Mouse (Mus musculus) forebrain, postnatal 0 days (tissue): ENCODE measurements around the gene Tm7sf2. TPM values are rescaled to one million over a fixed set of nuclear protein-coding genes. Genes with fewer than 3 reads are reported as not detected.

Source experiments
- ATAC-seq: fragments of 200-750 bp; cut with Nextera tagmentation; 2 replicates; pipeline ENCODE4 v1.8.0; 2017; ENCODE audit warnings: mild to moderate bottlenecking, moderate library complexity
- DNase-seq: peaks from one replicate; pipeline ENCODE4 v3.0.0-alpha.2; 2015
- H3K27ac ChIP-seq: fragments of 300-500 bp; sonication (generic); 2 replicates; pipeline ENCODE4 v1.5.1; 2014; ENCODE audit warnings: low read depth, mild to moderate bottlenecking, antibody characterized with exemption, low read length, moderate library complexity, mixed read lengths
- H3K27me3 ChIP-seq: fragments of 300-500 bp; sonication (generic); 2 replicates; pipeline ENCODE4 v1.6.1; 2014; ENCODE audit warnings: mild to moderate bottlenecking, low read length, mixed read lengths; ENCODE audit not compliant: insufficient read depth
- H3K36me3 ChIP-seq: fragments of 300-500 bp; sonication (generic); 2 replicates; pipeline ENCODE4 v1.6.1; 2014; ENCODE audit warnings: mild to moderate bottlenecking, moderate library complexity; ENCODE audit not compliant: insufficient read depth
- H3K4me1 ChIP-seq: fragments of 300-500 bp; sonication (generic); 2 replicates; pipeline ENCODE4 v1.6.1; 2014; ENCODE audit warnings: antibody characterized with exemption; ENCODE audit not compliant: insufficient read depth
- H3K4me2 ChIP-seq: fragments of 300-500 bp; sonication (generic); 2 replicates; pipeline ENCODE4 v1.6.1; 2014; ENCODE audit warnings: low read depth, mild to moderate bottlenecking, moderate library complexity
- H3K4me3 ChIP-seq: fragments of 300-500 bp; sonication (generic); 2 replicates; pipeline ENCODE4 v1.5.1; 2014; ENCODE audit warnings: low read depth, low read length, mixed read lengths
- H3K9ac ChIP-seq: fragments of 300-500 bp; sonication (generic); 2 replicates; pipeline ENCODE4 v1.6.1; 2014; ENCODE audit warnings: mild to moderate bottlenecking
- H3K9me3 ChIP-seq: fragments of 300-500 bp; sonication (generic); 2 replicates; pipeline ENCODE4 v1.6.1; 2016; ENCODE audit warnings: low read length
- CTCF ChIP-seq: sonication (generic); IDR thresholded peaks from 2 replicates; pipeline ENCODE4 v1.5.1; 2016; ENCODE audit warnings: antibody characterized with exemption, control low read depth, low read depth
- WGBS: fragments of 180-500 bp; shearing (Covaris S2); extraction: QIAGEN DNeasy Blood & Tissue Kit; methylation state at CpG from one replicate; pipeline ENCODE4 v1.1.7; 2014; 5-methylcytosine and 5-hydroxymethylcytosine counted together
- microRNA-seq, 2 experiments: library from miRNA; unstranded; fragments of <30 nt; microRNA quantifications; one replicate each; pipeline ENCODE4; 2016
- polyA plus RNA-seq: library from polyadenylated mRNA; unstranded; fragments of >200 nt; fragmentation: Nextera tagmentation; extraction: Ambion mirVana; gene quantifications from 2 replicates; pipeline ENCODE4 v1.2.1, GENCODE M21; 2015
- total RNA-seq: library from RNA; depleted of rRNA; stranded (reverse); fragments of >200 nt; gene quantifications from 2 replicates; pipeline ENCODE4 v1.2.3, GENCODE M21; 2014; rRNA removed

The Tm7sf2 gene
- total and polyA plus RNA-seq, 2 experiments from 2014 or later, result 43.3 to 70.6 TPM

- H3K4me1 ChIP-seq, result no peaks in the 10 kb centered on the region; the same call in 1 of the 2 replicates
- H3K9me3 ChIP-seq, result no peaks in the 10 kb centered on the region
- peak within 1 kb of the TSS; percentile 58 for H3K9ac ChIP-seq
- no peaks in the 10 kb centered on the region for H3K36me3 ChIP-seq
- H3K27me3 ChIP-seq, result no peaks in the 10 kb centered on the region; the same call in 1 of the 2 replicates
- peak; percentile 34; the same call in 1 of the 2 replicates for TF ChIP-seq CTCF
- H3K4me3 ChIP-seq, result peak within 1 kb of the TSS; percentile 44
- DNase-seq (peak; percentile 56), ATAC-seq (peak; percentile 72)
- peak within 1 kb of the TSS; percentile 76 for H3K4me2 ChIP-seq
- WGBS, result 4% methylated on average over 40 of the region's 40 CpGs
- no peak within 1 kb of the TSS for H3K27ac ChIP-seq
Measured at GRCm38 (mm10) chr19:6015511-6016315, 52.5 kb downstream of the Tm7sf2 start, which contains the start of gene Capn1. Gene Capn1, minus strand, starts transcription at chr19:6015897.

DNA sequence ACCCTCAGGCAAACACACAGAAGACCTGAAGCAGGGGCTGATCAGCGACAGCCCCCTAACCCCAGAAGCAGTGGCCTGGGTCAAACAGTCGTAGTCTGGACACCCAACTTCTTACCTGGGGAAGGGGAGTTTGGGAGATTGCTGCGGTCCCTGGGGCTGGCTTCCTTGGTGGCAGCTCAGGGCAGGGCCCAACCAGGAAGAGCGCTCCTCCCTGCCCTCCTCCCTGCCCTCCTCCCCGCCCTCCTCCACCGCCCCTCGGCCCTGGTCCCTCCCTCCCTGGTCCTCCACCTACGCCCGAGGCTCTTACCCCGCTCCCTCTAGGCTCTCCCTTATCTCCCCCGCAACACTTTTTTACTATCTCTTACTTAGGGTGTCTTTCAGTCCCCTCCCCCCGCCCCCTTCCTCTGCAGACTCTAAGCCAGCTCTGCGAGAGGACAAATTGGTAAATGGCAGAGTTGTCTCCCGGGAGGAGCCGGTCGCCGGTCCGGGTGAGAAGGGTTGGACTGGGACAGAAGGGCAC, 53.1 kb downstream of the Tm7sf2 start:
- H3K9me3 ChIP-seq, result no peaks in the 10 kb centered on the region
- H3K4me3 ChIP-seq, result peak overlapping the region; percentile 44
- peak overlapping the region; percentile 76 for H3K4me2 ChIP-seq
- TF ChIP-seq CTCF, result no peak
- DNase-seq (peak; percentile 12), ATAC-seq (peak; percentile 54; the same call in 1 of the 2 replicates)
- 5% methylated on average over 15 of the region's 18 CpGs for WGBS
- no peaks in the 10 kb centered on the region; the same call in 1 of the 2 replicates for H3K27me3 ChIP-seq
- H3K9ac ChIP-seq, result peak overlapping the region; percentile 58
- no peak overlapping the region for H3K27ac ChIP-seq
- H3K36me3 ChIP-seq, result no peaks in the 10 kb centered on the region
- H3K4me1 ChIP-seq, result no peaks in the 10 kb centered on the region; the same call in 1 of the 2 replicates

DNA sequence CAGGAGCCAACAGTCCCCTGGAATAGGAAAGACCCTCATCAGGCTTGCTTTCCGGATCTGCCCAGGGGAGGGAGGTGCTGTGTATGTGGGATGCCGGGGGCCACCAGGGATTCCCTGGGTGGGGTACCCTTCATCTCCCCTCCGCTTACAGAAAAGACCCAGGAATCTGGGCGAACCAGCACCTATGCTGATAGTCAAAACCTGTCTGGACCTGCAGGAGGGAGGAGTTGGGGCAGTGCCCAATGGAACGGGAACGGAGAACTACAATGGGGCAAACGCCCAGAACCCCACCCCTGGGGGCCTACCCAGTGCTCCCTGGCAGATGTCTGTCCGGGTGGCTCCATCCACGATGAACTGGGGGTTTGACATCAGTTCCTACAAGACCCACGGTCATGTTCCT, 54.5 kb downstream of the Tm7sf2 start:
- ATAC-seq (no peak), DNase-seq (no peak)
- no peak overlapping the region for H3K4me2 ChIP-seq
- H3K4me3 ChIP-seq, result no peak overlapping the region
- no peak for TF ChIP-seq CTCF
- no peaks in the 10 kb centered on the region for H3K36me3 ChIP-seq
- no peak overlapping the region for H3K27ac ChIP-seq
- no peaks in the 10 kb centered on the region for H3K9me3 ChIP-seq
- 90% methylated on average over 10 of the region's 10 CpGs for WGBS
- no peaks in the 10 kb centered on the region; the same call in 1 of the 2 replicates for H3K27me3 ChIP-seq
- H3K9ac ChIP-seq, result no peak overlapping the region
- no peaks in the 10 kb centered on the region; the same call in 1 of the 2 replicates for H3K4me1 ChIP-seq

Small RNAs within 50 kb of the gene (microRNA-seq; reads per million reads assigned to microRNA genes)
- gene Mir6988, result 1.1 to 1.9 reads per million in 2 experiments

Other genes starting within 250 kb of the Tm7sf2 start
- 8.5 and 13.3 TPM in 2 replicates for gene Frmd8, start 193.1 kb downstream of the Tm7sf2 start, total RNA-seq
- 9.0 and 10.3 TPM in 2 replicates for gene Frmd8, start 193.1 kb downstream of the Tm7sf2 start, polyA plus RNA-seq
- 2.2 and 2.6 TPM in 2 replicates for gene Slc25a45, start 190.6 kb downstream of the Tm7sf2 start, total RNA-seq
- 2.0 and 2.9 TPM in 2 replicates for gene Slc25a45, start 190.6 kb downstream of the Tm7sf2 start, polyA plus RNA-seq
- gene Tigd3, start 174.2 kb downstream of the Tm7sf2 start, total RNA-seq, result 9.9 and 14.2 TPM in 2 replicates
- 8.6 and 10.2 TPM in 2 replicates for gene Tigd3, start 174.2 kb downstream of the Tm7sf2 start, polyA plus RNA-seq
- 52.8 and 64.5 TPM in 2 replicates for gene Dpf2, start 155.4 kb downstream of the Tm7sf2 start, total RNA-seq
- gene Dpf2, start 155.4 kb downstream of the Tm7sf2 start, polyA plus RNA-seq, result 56.8 and 60.1 TPM in 2 replicates
- 13.3 and 18.4 TPM in 2 replicates for gene Cdc42ep2, start 143.6 kb downstream of the Tm7sf2 start, total RNA-seq
- gene Cdc42ep2, start 143.6 kb downstream of the Tm7sf2 start, polyA plus RNA-seq, result 13.5 and 15.6 TPM in 2 replicates
- 12.4 and 18.1 TPM in 2 replicates for gene Pola2, start 104.2 kb downstream of the Tm7sf2 start, total RNA-seq
- 13.7 and 15.3 TPM in 2 replicates for gene Pola2, start 104.2 kb downstream of the Tm7sf2 start, polyA plus RNA-seq
- not detected in 2 replicates for gene Slc22a20, start 82.2 kb downstream of the Tm7sf2 start, total RNA-seq
- not detected in 2 replicates for gene Slc22a20, start 82.2 kb downstream of the Tm7sf2 start, polyA plus RNA-seq
- 5.5 and 7.7 TPM in 2 replicates for gene Capn1, start 52.5 kb downstream of the Tm7sf2 start, total RNA-seq
- 3.0 and 3.3 TPM in 2 replicates for gene Capn1, start 52.5 kb downstream of the Tm7sf2 start, polyA plus RNA-seq
- gene Syvn1, start 21.8 kb downstream of the Tm7sf2 start, total RNA-seq, result 15.8 and 23.7 TPM in 2 replicates
- gene Syvn1, start 21.8 kb downstream of the Tm7sf2 start, polyA plus RNA-seq, result 24.7 and 27.7 TPM in 2 replicates
- 47.1 and 50.8 TPM in 2 replicates for gene Mrpl49, start 10.6 kb downstream of the Tm7sf2 start, total RNA-seq
- gene Mrpl49, start 10.6 kb downstream of the Tm7sf2 start, polyA plus RNA-seq, result 54.4 and 55.7 TPM in 2 replicates
- gene Fau, start 10.5 kb downstream of the Tm7sf2 start, total RNA-seq, result 1,002 and 1,178 TPM in 2 replicates
- 610 and 775 TPM in 2 replicates for gene Fau, start 10.5 kb downstream of the Tm7sf2 start, polyA plus RNA-seq
- 42.5 and 50.8 TPM in 2 replicates for gene Znhit2, start 7.2 kb downstream of the Tm7sf2 start, total RNA-seq
- gene Znhit2, start 7.2 kb downstream of the Tm7sf2 start, polyA plus RNA-seq, result 46.1 and 47.1 TPM in 2 replicates
- 93.0 and 96.8 TPM in 2 replicates for gene Vps51, start 8.9 kb upstream of the Tm7sf2 start, total RNA-seq
- gene Vps51, start 8.9 kb upstream of the Tm7sf2 start, polyA plus RNA-seq, result 78.6 and 93.7 TPM in 2 replicates
- not detected in 2 replicates for gene Tmem262, start 11.7 kb upstream of the Tm7sf2 start, total RNA-seq
- gene Tmem262, start 11.7 kb upstream of the Tm7sf2 start, polyA plus RNA-seq, result not detected in 2 replicates
- gene Gm28374, start 13.9 kb upstream of the Tm7sf2 start, total RNA-seq, result 0.69 TPM in 1 of 2 replicates, not detected in the other
- gene Gm28374, start 13.9 kb upstream of the Tm7sf2 start, polyA plus RNA-seq, result 0.57 and 0.68 TPM in 2 replicates
- gene Zfpl1, start 16.6 kb upstream of the Tm7sf2 start, total RNA-seq, result 63.4 and 63.9 TPM in 2 replicates
- gene Zfpl1, start 16.6 kb upstream of the Tm7sf2 start, polyA plus RNA-seq, result 100 and 114 TPM in 2 replicates
- gene Cdca5, start 16.6 kb upstream of the Tm7sf2 start, total RNA-seq, result 2.2 and 3.0 TPM in 2 replicates
- gene Cdca5, start 16.6 kb upstream of the Tm7sf2 start, polyA plus RNA-seq, result 4.7 TPM in 2 replicates
- gene AC131692.1, start 26.0 kb upstream of the Tm7sf2 start, total RNA-seq, result not detected in 2 replicates
- not detected in 2 replicates for gene AC131692.1, start 26.0 kb upstream of the Tm7sf2 start, polyA plus RNA-seq
- gene Naaladl1, start 37.4 kb upstream of the Tm7sf2 start, total RNA-seq, result 0.14 and 0.15 TPM in 2 replicates
- 0.39 and 0.51 TPM in 2 replicates for gene Naaladl1, start 37.4 kb upstream of the Tm7sf2 start, polyA plus RNA-seq
- gene Sac3d1, start 50.3 kb upstream of the Tm7sf2 start, total RNA-seq, result 44.8 and 67.7 TPM in 2 replicates
- 60.8 and 61.5 TPM in 2 replicates for gene Sac3d1, start 50.3 kb upstream of the Tm7sf2 start, polyA plus RNA-seq
- 46.1 and 57.0 TPM in 2 replicates for gene Snx15, start 59.9 kb upstream of the Tm7sf2 start, total RNA-seq
- 58.0 and 60.5 TPM in 2 replicates for gene Snx15, start 59.9 kb upstream of the Tm7sf2 start, polyA plus RNA-seq
- not detected in 2 replicates for gene Batf2, start 72.6 kb upstream of the Tm7sf2 start, total RNA-seq
- gene Batf2, start 72.6 kb upstream of the Tm7sf2 start, polyA plus RNA-seq, result not detected in 2 replicates
- gene Arl2, start 73.2 kb upstream of the Tm7sf2 start, total RNA-seq, result 60.6 and 63.8 TPM in 2 replicates
- 111 and 118 TPM in 2 replicates for gene Arl2, start 73.2 kb upstream of the Tm7sf2 start, polyA plus RNA-seq
- not detected in 2 replicates for gene Majin, start 116.0 kb upstream of the Tm7sf2 start, total RNA-seq
- gene Majin, start 116.0 kb upstream of the Tm7sf2 start, polyA plus RNA-seq, result not detected in 2 replicates
- gene Gpha2, start 158.0 kb upstream of the Tm7sf2 start, total RNA-seq, result not detected in 2 replicates
- 0.50 TPM in 1 of 2 replicates, not detected in the other for gene Gpha2, start 158.0 kb upstream of the Tm7sf2 start, polyA plus RNA-seq
- gene Ppp2r5b, start 167.5 kb upstream of the Tm7sf2 start, total RNA-seq, result 196 and 203 TPM in 2 replicates
- 144 and 159 TPM in 2 replicates for gene Ppp2r5b, start 167.5 kb upstream of the Tm7sf2 start, polyA plus RNA-seq
- 21.0 and 26.7 TPM in 2 replicates for gene Atg2a, start 173.3 kb upstream of the Tm7sf2 start, total RNA-seq
- gene Atg2a, start 173.3 kb upstream of the Tm7sf2 start, polyA plus RNA-seq, result 5.9 and 7.6 TPM in 2 replicates
- 91.9 and 120 TPM in 2 replicates for gene Ehd1, start 208.4 kb upstream of the Tm7sf2 start, total RNA-seq
- 69.9 and 75.4 TPM in 2 replicates for gene Ehd1, start 208.4 kb upstream of the Tm7sf2 start, polyA plus RNA-seq
- 3.1 and 4.7 TPM in 2 replicates for gene Cdc42bpg, start 238.1 kb upstream of the Tm7sf2 start, total RNA-seq
- 0.11 and 0.23 TPM in 2 replicates for gene Cdc42bpg, start 238.1 kb upstream of the Tm7sf2 start, polyA plus RNA-seq